Mouse (Mus musculus) stomach, postnatal 0 days (tissue): ENCODE results near the gene Card9.

Source experiments
- CTCF ChIP-seq: IDR thresholded peaks from 2 replicates; pipeline ENCODE4 v1.5.1; 2016; ENCODE audit warnings: antibody characterized with exemption, low read depth, mild to moderate bottlenecking, moderate library complexity
- EP300 ChIP-seq: optimal IDR thresholded peaks from 2 replicates; pipeline ENCODE3; 2016; ENCODE audit warnings: antibody characterized with exemption

- no peak for TF ChIP-seq CTCF
- no peak for TF ChIP-seq EP300
These were observed 2.3 kb upstream of the Card9 start for GRCm38 (mm10) chr2:26362991-26363390.
